Mouse (Mus musculus) MEL (cell line): Measurements from ENCODE around the gene Hdac2. TPM values are rescaled to one million over a fixed set of nuclear protein-coding genes. Genes with fewer than 3 reads are reported as not detected.

ENCODE experiments used
- DNase-seq: peaks from one replicate; pipeline ENCODE4 v3.0.0; 2011; ENCODE audit warnings: low read depth, low spot score
- H3K27ac ChIP-seq: 2 replicates; pipeline ENCODE4 v1.5.1; 2012; ENCODE audit warnings: low read depth, mild to moderate bottlenecking, control low read depth, low read length, moderate library complexity; ENCODE audit not compliant: control insufficient read depth
- H3K27me3 ChIP-seq, 2 experiments: fragments of 150-350 bp in 1 of 2; sonication (generic) in 1 of 2; 2 replicates each; pipeline ENCODE4 v1.6.1; 2012; ENCODE audit warnings: low read length in 2 of 2, mild to moderate bottlenecking in 2 of 2, improper control_type of control experiment in 1 of 2, moderate library complexity in 1 of 2; ENCODE audit not compliant: insufficient read depth in 2 of 2, control insufficient read depth in 1 of 2
- H3K36me3 ChIP-seq, 2 experiments: 2 replicates each; pipeline ENCODE4 v1.6.1; 2012 to 2014; ENCODE audit warnings: low read length in 2 of 2, improper control_type of control experiment in 1 of 2, inconsistent platforms in 1 of 2, mild to moderate bottlenecking in 1 of 2; ENCODE audit not compliant: insufficient read depth in 2 of 2, control insufficient read depth in 1 of 2
- H3K4me1 ChIP-seq, 2 experiments: fragments of 150-350 bp in 1 of 2; sonication (generic) in 1 of 2; 2 replicates each; pipeline ENCODE4 v1.6.1; 2012; ENCODE audit warnings: low read length in 2 of 2, improper control_type of control experiment in 1 of 2, mild to moderate bottlenecking in 1 of 2; ENCODE audit not compliant: insufficient read depth in 2 of 2, control insufficient read depth in 1 of 2
- H3K4me3 ChIP-seq, 2 experiments: fragments of 150-350 bp in 1 of 2; sonication (generic) in 1 of 2; 2 replicates each; pipeline ENCODE4 v1.5.1; 2012; ENCODE audit warnings: low read depth in 2 of 2, low read length in 2 of 2, mild to moderate bottlenecking in 2 of 2, moderate library complexity in 2 of 2, control low read depth in 1 of 2, improper control_type of control experiment in 1 of 2; ENCODE audit not compliant: control insufficient read depth in 1 of 2, insufficient read depth in 1 of 2
- H3K79me2 ChIP-seq: 2 replicates; pipeline ENCODE4 v1.6.1; 2012; ENCODE audit warnings: mild to moderate bottlenecking, low read length, moderate library complexity; ENCODE audit not compliant: control insufficient read depth, poor library complexity, insufficient read depth
- H3K9ac ChIP-seq: 2 replicates; pipeline ENCODE4 v1.6.1; 2012; ENCODE audit warnings: low read depth, mild to moderate bottlenecking, control low read depth, low read length, moderate library complexity; ENCODE audit not compliant: control insufficient read depth, poor library complexity, severe bottlenecking
- H3K9me3 ChIP-seq: fragments of 150-350 bp; sonication (generic); replicated peaks from 2 replicates; pipeline ENCODE4 v1.6.1; 2012; ENCODE audit warnings: mild to moderate bottlenecking, low read length, improper control_type of control experiment, moderate library complexity; ENCODE audit not compliant: insufficient read depth
- BHLHE40 ChIP-seq: IDR thresholded peaks from 2 replicates; pipeline ENCODE4 v1.6.1; 2012; ENCODE audit warnings: low read depth, mild to moderate bottlenecking, inconsistent platforms, low read length, improper control_type of control experiment, borderline replicate concordance
- CHD1 ChIP-seq: IDR thresholded peaks from 2 replicates; pipeline ENCODE4 v1.6.1; 2012; ENCODE audit warnings: low read depth, mild to moderate bottlenecking, inconsistent platforms, low read length, improper control_type of control experiment
- CHD2 ChIP-seq: IDR thresholded peaks from 2 replicates; pipeline ENCODE4 v1.6.1; 2011; ENCODE audit warnings: low read length, improper control_type of control experiment
- CTCF ChIP-seq, 3 experiments: IDR thresholded peaks in 2 of 3; conservative IDR thresholded peaks in 1 of 3; 2 replicates each; pipeline ENCODE4 v1.5.1; 2011 to 2012; ENCODE audit warnings: low read length in 3 of 3, low read depth in 2 of 3, mild to moderate bottlenecking in 2 of 3, improper control_type of control experiment in 1 of 3, inconsistent platforms in 1 of 3, mixed read lengths in 1 of 3, moderate library complexity in 1 of 3; ENCODE audit not compliant: control insufficient read depth in 1 of 3, insufficient read depth in 1 of 3, poor library complexity in 1 of 3, severe bottlenecking in 1 of 3
- ELF1 ChIP-seq: IDR thresholded peaks from 2 replicates; pipeline ENCODE4 v1.6.1; 2014; ENCODE audit warnings: low read depth, mild to moderate bottlenecking, inconsistent platforms, low read length, improper control_type of control experiment, moderate library complexity
- EP300 ChIP-seq, 2 experiments: IDR thresholded peaks; 2 replicates each; pipeline ENCODE4 v1.6.1; 2011; ENCODE audit warnings: improper control_type of control experiment in 2 of 2, low read length in 2 of 2, low read depth in 1 of 2, mild to moderate bottlenecking in 1 of 2
- ETS1 ChIP-seq: IDR thresholded peaks from 2 replicates; pipeline ENCODE4 v1.6.1; 2012; ENCODE audit warnings: low read depth, mild to moderate bottlenecking, inconsistent platforms, low read length, improper control_type of control experiment, moderate library complexity
- GATA1 ChIP-seq: IDR thresholded peaks from 2 replicates; pipeline ENCODE4 v1.6.1; 2011; ENCODE audit warnings: low read depth, low read length, improper control_type of control experiment
- JUND ChIP-seq: IDR thresholded peaks from 2 replicates; pipeline ENCODE4 v1.6.1; 2011; ENCODE audit warnings: low read depth, mild to moderate bottlenecking, improper control_type of control experiment, low read length
- KAT2A ChIP-seq: conservative IDR thresholded peaks from 2 replicates; pipeline ENCODE4 v1.6.1; 2012; ENCODE audit warnings: low read depth, low read length, improper control_type of control experiment, inconsistent platforms
- MAX ChIP-seq: IDR thresholded peaks from 2 replicates; pipeline ENCODE4 v1.6.1; 2011; ENCODE audit warnings: low read length, improper control_type of control experiment
- MAZ ChIP-seq: IDR thresholded peaks from 2 replicates; pipeline ENCODE4 v1.6.1; 2012; ENCODE audit warnings: low read depth, mild to moderate bottlenecking, inconsistent platforms, low read length, improper control_type of control experiment
- MXI1 ChIP-seq: IDR thresholded peaks from 2 replicates; pipeline ENCODE4 v1.6.1; 2011; ENCODE audit warnings: mild to moderate bottlenecking, low read depth, low read length, improper control_type of control experiment
- MYB ChIP-seq: IDR thresholded peaks from 2 replicates; pipeline ENCODE4 v1.6.1; 2011; ENCODE audit warnings: mild to moderate bottlenecking, low read depth, low read length, improper control_type of control experiment
- NELFE ChIP-seq: IDR thresholded peaks from 2 replicates; pipeline ENCODE4 v1.6.1; 2011; ENCODE audit warnings: low read depth, low read length, improper control_type of control experiment
- NRF1 ChIP-seq: IDR thresholded peaks from 2 replicates; pipeline ENCODE4 v1.6.1; 2014; ENCODE audit warnings: low read depth, mild to moderate bottlenecking, inconsistent platforms, low read length, improper control_type of control experiment, moderate library complexity; ENCODE audit not compliant: poor library complexity, insufficient read depth, severe bottlenecking
- POLR2AphosphoS2 ChIP-seq: IDR thresholded peaks from 2 replicates; pipeline ENCODE4 v1.6.1; 2011; ENCODE audit warnings: low read length, improper control_type of control experiment
- POLR2AphosphoS5 ChIP-seq: IDR thresholded peaks from 2 replicates; pipeline ENCODE4 v1.6.1; 2012; ENCODE audit warnings: low read depth, borderline replicate concordance, mild to moderate bottlenecking, inconsistent platforms, low read length, moderate library complexity, mixed read lengths
- RAD21 ChIP-seq: IDR thresholded peaks from 2 replicates; pipeline ENCODE4 v1.6.1; 2011; ENCODE audit warnings: mild to moderate bottlenecking, low read depth, low read length, improper control_type of control experiment
- RCOR1 ChIP-seq: IDR thresholded peaks from 2 replicates; pipeline ENCODE4 v1.6.1; 2012; ENCODE audit warnings: low read depth, mild to moderate bottlenecking, inconsistent platforms, low read length, improper control_type of control experiment
- SIN3A ChIP-seq: IDR thresholded peaks from 2 replicates; pipeline ENCODE4 v1.6.1; 2012; ENCODE audit warnings: low read length, improper control_type of control experiment, inconsistent platforms
- SMC3 ChIP-seq: IDR thresholded peaks from 2 replicates; pipeline ENCODE4 v1.6.1; 2011; ENCODE audit warnings: low read depth, low read length, improper control_type of control experiment
- TAL1 ChIP-seq: IDR thresholded peaks from 2 replicates; pipeline ENCODE4 v1.6.1; 2012; ENCODE audit warnings: mild to moderate bottlenecking, inconsistent platforms, low read length, moderate library complexity, mixed read lengths
- TBP ChIP-seq: IDR thresholded peaks from 2 replicates; pipeline ENCODE4 v1.8.0; 2011; ENCODE audit warnings: low read depth, low read length, improper control_type of control experiment
- TCF12 ChIP-seq: IDR thresholded peaks from 2 replicates; pipeline ENCODE4 v1.6.1; 2014; ENCODE audit warnings: low read depth, mild to moderate bottlenecking, inconsistent platforms, low read length, improper control_type of control experiment, moderate library complexity
- USF1 ChIP-seq: IDR thresholded peaks from 2 replicates; pipeline ENCODE4 v1.6.1; 2014; ENCODE audit warnings: low read depth, mild to moderate bottlenecking, inconsistent platforms, low read length, improper control_type of control experiment, moderate library complexity
- ZC3H11A ChIP-seq: IDR thresholded peaks from 2 replicates; pipeline ENCODE4 v1.6.1; 2012; ENCODE audit warnings: low read depth, mild to moderate bottlenecking, inconsistent platforms, low read length, improper control_type of control experiment
- ZKSCAN1 ChIP-seq: IDR thresholded peaks from 2 replicates; pipeline ENCODE4 v1.6.1; 2012; ENCODE audit warnings: low read depth, mild to moderate bottlenecking, inconsistent platforms, low read length, improper control_type of control experiment, moderate library complexity
- ZMIZ1 ChIP-seq: IDR thresholded peaks from 2 replicates; pipeline ENCODE4 v1.6.1; 2012; ENCODE audit warnings: low read depth, mild to moderate bottlenecking, inconsistent platforms, low read length, improper control_type of control experiment, moderate library complexity
- ZNF384 ChIP-seq: IDR thresholded peaks from 2 replicates; pipeline ENCODE4 v1.6.1; 2012; ENCODE audit warnings: low read depth, mild to moderate bottlenecking, inconsistent platforms, low read length, improper control_type of control experiment
- polyA plus RNA-seq, 2 experiments: library from polyadenylated mRNA; stranded (reverse) in 1 of 2; unstranded in 1 of 2; fragments of >175 nt in 1 of 2; fragments of >200 nt in 1 of 2; gene quantifications; 2 replicates each; pipeline versions ENCODE4 v1.2.1 to v1.2.4; 2012; ENCODE audit warnings: low replicate concordance in 2 of 2, low read depth in 1 of 2; ENCODE audit not compliant: insufficient read length in 2 of 2, insufficient read depth in 1 of 2, missing spikeins in 1 of 2
- total RNA-seq: library from RNA; depleted of rRNA; stranded (reverse); fragments of 300-350 nt; gene quantifications from 2 replicates; pipeline ENCODE4 v1.2.3, GENCODE M21; 2012

Gene Hdac2
- total and polyA plus RNA-seq, 3 experiments, result 112 to 165 (median 144) TPM

- H3K27ac ChIP-seq, result no peak overlapping the region
- DNase-seq, result no peak
- H3K4me1 ChIP-seq, result no peaks in the 10 kb centered on the region
- H3K36me3 ChIP-seq, result no peaks in the 10 kb centered on the region
- no peaks in the 10 kb centered on the region; a peak in 1 of 4 replicates for H3K27me3 ChIP-seq
- no peaks in the 10 kb centered on the region for H3K9me3 ChIP-seq
- no peak overlapping the region for H3K4me3 ChIP-seq
- no peaks in the 10 kb centered on the region for H3K79me2 ChIP-seq
- TF ChIP-seq RCOR1 (no peak), MXI1 (no peak), TBP (no peak), ZNF384 (no peak), TAL1 (no peak), USF1 (no peak), MYB (no peak), MAZ (no peak), NRF1 (no peak), JUND (no peak), ZC3H11A (no peak), ZKSCAN1 (no peak), SMC3 (no peak), SIN3A (no peak), KAT2A (no peak), ZMIZ1 (no peak), MAX (no peak), RAD21 (no peak), POLR2AphosphoS5 (no peak)
- no peak overlapping the region for H3K9ac ChIP-seq
Measured at GRCm38 (mm10) chr10:36928212-36928611, 46.1 kb upstream of the Hdac2 start.

GRCm38 (mm10) chr10:36935863-36936262, 38.5 kb upstream of the Hdac2 start:
- TF ChIP-seq POLR2AphosphoS2, result no peak
- TF ChIP-seq TCF12, result no peak
- no peak for TF ChIP-seq CTCF (IDR thresholded peaks at IDR 0.05 in 2 of 3, conservative IDR thresholded peaks at IDR 0.05 in 1 of 3; ENCODE audit: control insufficient read depth in 1 of 3, insufficient read depth in 1 of 3, low read depth in 2 of 3, low read length in 3 of 3, poor library complexity in 1 of 3, severe bottlenecking in 1 of 3)
- no peak for TF ChIP-seq GATA1
- TF ChIP-seq ELF1, result no peak
- TF ChIP-seq ZC3H11A, result no peak
- TF ChIP-seq POLR2AphosphoS5, result no peak
- no peak for TF ChIP-seq MAX
- TF ChIP-seq ETS1, result no peak
- TF ChIP-seq CHD1, result no peak
- TF ChIP-seq JUND, result no peak
- TF ChIP-seq CHD2, result no peak
- no peak for TF ChIP-seq ZMIZ1
- no peak for TF ChIP-seq SMC3
- no peak for TF ChIP-seq NELFE
- no peak for TF ChIP-seq KAT2A
- no peak for TF ChIP-seq EP300 (IDR thresholded peaks at IDR 0.05; ENCODE audit: low read depth in 1 of 2, low read length in 2 of 2)
- no peak for TF ChIP-seq BHLHE40
- Histone ChIP-seq H3K9ac (no peak overlapping the region), H3K4me3 (no peak overlapping the region), H3K36me3 (no peaks in the 10 kb centered on the region), H3K27me3 (no peaks in the 10 kb centered on the region), H3K79me2 (no peaks in the 10 kb centered on the region), H3K4me1 (no peaks in the 10 kb centered on the region), H3K27ac (no peak overlapping the region), H3K9me3 (no peaks in the 10 kb centered on the region)
- DNase-seq, result no peak
